Mouse (Mus musculus): ENCODE results near the gene Ric3. TPM values are rescaled to one million over a fixed set of nuclear protein-coding genes. Genes with fewer than 3 reads are reported as not detected.

Gene Ric3
- total RNA-seq, 2 experiments from 2014 or later, result 0.33 TPM; not detected in 1

DNA sequence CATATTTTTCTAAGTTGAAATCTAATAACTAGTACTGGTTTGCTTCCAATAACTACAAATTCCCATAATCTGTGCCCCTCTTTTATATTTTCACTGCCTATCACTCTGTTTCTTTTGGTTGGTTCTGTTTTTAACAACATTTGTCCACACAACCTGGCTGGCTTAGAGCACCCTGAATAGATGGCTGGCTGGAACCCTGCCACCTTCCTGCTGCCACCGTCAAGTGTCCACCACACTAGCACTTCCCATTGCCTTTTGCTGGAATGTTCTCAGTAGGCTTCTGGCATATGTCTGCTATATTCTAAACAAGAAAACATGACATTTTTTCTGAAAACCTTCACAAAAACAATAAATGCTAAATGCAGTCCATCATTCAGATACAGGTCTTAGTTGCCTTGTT lies 32.3 kb downstream of the Ric3 start:
- no peak for ATAC-seq (ENCODE audit: poor library complexity, severe bottlenecking)

DNA sequence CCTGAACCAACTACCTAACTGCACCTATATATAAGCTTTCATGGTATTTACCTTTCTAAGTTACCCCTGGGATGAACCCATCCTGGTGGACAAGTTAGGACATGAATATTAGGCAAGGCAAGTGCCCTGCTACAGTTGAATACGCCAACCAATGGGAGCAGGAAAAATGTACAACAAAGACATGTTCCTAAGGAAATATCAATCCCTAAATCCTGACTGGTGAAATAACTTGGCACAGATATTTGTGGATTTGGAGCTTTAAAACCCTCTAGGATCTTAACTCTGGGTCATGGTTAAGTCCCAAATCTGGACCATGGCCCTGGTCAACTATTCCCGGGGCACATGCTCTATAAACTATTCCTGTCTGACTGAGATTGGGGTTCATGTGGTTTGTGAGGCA lies 37.3 kb downstream of the Ric3 start:
- no peak for ATAC-seq (ENCODE audit: poor library complexity, severe bottlenecking)

DNA sequence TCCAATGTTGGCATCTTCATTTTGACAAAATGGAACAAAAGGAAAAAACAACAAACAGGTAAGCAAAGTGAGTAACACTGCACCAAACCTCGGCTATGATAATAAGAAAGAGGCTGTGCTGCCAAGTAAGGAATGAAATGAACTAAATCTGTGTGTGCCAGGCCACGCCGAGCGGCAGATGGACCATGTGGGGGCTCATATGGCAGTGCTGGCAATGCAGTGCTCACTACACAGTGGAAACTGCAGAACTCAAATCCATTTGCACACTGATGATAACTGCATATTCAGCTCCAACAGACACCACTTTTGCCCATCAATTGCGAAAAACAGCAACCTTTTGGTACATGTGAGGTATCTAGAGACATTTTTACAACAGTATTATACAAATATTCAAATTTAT lies 43.7 kb downstream of the Ric3 start:
- no peak for ATAC-seq (ENCODE audit: poor library complexity, severe bottlenecking)

DNA sequence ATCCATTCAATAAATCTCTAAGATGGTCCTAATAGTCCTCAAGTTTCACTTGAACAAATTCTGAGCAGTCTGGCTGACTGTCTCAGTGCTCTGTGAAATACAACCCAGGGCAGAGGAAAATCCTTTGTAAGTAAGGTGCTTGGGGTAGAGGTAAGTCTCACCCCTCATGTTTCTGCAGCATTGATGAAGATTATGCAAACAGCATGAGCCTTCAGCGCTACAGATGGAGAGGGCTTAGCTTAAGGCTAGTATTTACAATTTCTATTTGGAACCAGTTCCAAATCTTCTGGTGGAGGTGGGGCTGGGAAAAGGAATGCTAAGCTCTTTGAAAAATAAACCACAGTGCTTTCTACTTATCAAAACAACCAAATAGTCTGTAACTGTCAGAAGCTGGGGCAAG lies 44.1 kb downstream of the Ric3 start:
- ATAC-seq (ENCODE audit: poor library complexity, severe bottlenecking), result no peak

DNA sequence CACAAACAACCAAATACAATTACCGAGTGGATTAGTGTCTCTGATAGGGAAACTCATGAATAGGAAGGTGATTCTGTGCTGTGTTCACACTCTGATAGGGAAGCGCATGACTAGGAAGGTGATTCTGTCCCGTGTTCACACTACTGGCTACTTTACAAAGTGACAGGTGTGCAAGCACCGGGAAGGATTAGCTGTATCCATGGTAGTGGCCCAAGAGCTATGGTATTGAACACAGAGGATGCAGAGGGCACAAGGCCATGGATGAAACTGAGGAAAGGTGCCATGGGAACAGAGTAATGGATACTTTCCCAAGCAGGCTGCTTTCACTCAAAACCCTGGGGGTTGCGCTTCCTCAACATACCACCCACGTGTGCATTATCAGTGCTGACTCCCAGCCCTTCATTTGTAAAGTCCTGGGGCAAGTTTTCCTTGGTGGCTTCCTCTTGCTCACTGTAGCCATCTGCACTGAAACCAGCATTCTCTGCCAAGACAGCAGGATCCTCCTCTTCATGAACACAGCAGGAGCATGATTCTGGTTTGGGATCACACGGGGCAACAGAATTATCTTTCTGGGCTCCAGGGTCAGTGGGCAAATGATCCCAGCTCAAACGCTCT lies 44.9 kb downstream of the Ric3 start:
- ATAC-seq (ENCODE audit: poor library complexity, severe bottlenecking), result no peak

DNA sequence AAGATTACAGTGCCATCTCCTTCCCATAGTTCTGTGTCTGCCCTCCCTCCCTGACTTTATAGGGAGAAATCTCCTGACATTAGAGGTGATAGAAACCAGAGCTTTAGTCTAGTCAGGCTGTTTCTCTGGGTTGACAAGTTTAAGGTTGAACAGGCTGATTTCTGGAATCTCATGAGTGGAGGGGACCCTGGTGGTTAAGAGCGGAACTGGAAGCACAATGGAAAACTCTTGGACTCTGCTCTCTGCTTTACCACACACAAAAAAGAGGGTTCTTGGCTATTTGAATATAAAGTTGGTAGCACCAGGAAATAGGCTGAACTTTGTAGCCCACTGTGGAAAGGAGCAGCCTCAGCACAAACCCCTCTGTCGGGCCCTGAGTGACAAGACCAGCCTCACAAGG lies 51.1 kb downstream of the Ric3 start:
- no peak for ATAC-seq (ENCODE audit: poor library complexity, severe bottlenecking)

DNA sequence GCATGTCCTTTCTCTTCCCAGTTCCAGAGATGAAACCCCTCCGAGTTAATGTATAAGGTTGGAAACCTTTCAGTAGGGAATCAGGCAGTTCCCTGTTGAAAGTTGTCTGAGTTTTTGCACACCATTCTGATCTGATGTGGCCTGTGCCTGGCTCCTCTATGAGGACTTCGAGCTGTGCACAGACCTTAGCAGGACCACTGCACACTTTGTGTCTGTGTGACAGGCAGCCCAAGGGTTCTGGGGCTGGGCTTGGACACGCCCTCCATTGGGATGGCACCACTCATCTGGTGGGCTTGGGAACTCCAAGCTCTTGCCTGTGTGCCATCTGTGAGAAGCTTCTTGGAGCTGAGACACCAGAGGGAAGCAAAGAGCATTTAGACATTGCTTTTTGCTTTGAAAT lies 51.8 kb downstream of the Ric3 start:
- no peak for ATAC-seq (ENCODE audit: poor library complexity, severe bottlenecking)

DNA sequence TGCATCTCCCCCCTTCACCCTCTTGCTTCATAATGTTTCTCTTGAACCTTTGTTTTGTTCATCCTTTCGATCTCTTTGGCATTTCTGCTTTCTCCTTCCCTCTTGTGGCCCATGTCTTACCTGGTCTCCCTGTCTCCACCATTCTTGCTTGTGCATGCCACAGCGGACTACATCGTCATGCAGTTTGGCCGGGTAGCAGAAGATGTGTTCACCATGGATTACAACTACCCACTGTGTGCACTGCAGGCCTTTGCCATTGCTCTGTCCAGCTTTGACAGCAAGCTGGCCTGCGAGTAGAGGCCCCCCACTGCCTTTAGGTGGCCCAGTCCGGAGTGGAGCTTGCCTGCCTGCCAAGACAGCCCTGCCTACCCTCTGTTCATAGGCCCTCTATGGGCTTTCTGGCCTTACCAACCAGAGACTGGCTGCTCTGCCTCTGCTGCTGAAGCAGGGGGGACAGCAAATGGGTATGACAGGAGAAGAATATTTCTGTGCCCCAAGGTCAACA lies 53.1 kb downstream of the Ric3 start:
- no peak for ATAC-seq (ENCODE audit: poor library complexity, severe bottlenecking)

DNA sequence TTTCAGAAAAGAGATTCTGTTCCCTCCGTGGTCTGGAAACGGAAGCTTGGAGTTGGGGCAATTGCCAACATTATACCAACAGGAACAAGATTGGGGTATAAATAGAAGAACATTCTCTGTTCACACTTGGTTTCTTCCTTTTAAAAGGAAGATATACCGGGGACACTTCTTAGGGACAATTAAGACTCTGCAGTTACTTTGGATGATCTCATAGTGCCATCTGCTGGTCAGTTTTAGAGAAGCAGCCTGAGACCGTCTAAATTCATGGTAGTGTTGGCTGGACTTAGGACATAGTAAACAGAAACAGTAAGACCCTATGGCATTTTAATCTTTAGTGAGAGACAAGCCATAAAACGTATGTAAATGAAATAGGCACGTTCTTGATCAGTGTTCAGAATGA lies 54.9 kb downstream of the Ric3 start:
- peak; percentile 76 for ATAC-seq (ENCODE audit: poor library complexity, severe bottlenecking)

DNA sequence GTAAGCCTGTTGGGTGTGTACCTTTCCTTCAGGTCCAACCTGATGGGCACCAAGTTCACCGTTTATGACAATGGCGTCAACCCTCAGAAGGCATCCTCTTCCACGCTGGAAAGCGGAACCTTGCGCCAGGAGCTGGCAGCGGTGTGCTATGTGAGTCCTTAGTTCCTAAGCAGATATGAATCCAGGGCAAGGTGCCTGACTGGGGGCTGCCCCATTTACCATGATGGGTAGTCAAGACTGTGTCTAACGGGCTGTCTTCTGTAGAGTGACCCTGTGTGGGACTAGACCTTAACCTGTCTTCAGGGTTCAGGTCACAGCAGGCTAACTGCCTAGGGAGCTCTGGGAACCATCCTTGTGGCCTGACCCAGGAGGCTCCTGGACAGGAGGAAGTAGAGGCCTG lies 55.4 kb downstream of the Ric3 start:
- ATAC-seq (ENCODE audit: poor library complexity, severe bottlenecking), result 0 out of 2 replicates have a peak, but pooled peaks have one; percentile 6

DNA sequence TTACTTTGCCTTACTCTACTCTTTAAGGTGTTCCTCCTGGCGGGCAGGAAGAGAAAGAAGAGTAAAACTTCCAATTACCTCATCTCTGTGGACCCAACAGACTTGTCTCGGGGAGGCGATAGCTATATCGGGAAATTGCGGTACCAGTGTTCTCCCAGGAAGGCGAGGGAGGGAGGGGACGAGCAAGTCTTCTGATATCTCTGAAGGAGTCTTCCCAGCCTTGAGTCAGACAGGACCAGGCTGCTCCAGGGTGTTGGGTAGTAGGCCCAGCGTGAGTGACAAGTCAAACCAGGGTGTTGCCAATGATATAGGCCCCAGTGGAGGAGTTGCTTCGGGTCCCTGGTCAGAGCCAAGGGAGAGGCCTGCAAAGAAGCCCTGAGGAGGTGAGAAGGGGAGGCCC lies 56.2 kb downstream of the Ric3 start:
- ATAC-seq (ENCODE audit: poor library complexity, severe bottlenecking), result no peak

DNA sequence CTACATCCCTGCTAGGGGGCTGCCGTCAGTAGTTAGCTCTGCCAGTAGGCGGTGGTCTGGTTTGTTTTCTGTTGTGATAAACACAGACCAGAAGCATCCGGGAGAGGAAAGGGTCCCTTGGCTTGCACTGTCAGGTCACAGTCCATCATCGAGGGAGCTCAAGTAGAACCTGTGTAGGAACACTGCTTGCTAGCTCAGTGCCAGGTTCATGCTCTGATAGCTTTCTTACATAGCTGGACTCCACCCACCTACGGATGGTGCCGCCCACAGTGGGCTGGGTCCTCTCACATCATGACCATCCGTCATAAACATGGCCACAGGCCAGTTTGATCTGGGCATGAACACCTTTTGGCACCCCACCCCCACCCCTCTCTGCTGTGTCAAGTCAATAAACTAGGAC lies 57.4 kb downstream of the Ric3 start:
- ATAC-seq (ENCODE audit: poor library complexity, severe bottlenecking), result no peak

DNA sequence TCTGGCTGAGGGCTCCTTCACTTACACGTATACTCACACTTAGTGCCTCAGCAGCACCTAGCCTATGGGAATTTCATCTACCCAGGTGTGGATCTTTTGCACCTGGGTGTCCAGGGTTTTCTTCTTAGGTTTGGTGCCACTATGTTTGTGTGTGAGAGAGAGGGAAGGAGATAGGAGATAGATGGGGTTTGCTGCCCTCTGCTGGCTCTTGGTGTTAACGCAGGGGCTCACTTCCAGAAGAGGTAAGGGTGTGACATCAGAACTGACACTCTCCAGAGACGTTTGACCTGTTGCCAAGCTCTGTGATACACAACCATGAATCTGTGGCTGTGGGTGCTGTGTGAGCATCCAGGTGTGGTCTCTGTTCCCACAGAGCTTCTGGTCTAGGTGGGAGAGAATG lies 61.7 kb downstream of the Ric3 start:
- peak; percentile 83 for ATAC-seq (ENCODE audit: poor library complexity, severe bottlenecking)

DNA sequence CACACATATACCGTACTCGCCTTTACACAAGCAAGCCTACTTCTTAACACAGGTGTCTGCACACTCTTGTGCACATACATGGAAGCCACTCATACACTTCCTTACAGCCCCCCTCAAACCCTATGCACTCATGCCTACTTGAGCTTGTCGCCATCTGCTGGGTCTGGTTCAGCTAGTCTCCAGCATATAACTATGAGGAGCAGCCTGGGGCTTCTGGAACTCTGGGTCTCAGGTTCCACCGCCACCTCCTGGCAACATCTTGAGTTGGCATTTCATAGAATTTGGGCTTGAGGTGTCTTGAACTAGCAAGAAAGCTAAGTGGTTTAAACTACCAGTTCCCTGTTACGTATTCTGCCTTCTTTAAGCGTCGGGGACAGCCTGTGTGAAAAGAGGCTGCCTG lies 63.9 kb downstream of the Ric3 start:
- no peak for ATAC-seq (ENCODE audit: poor library complexity, severe bottlenecking)

DNA sequence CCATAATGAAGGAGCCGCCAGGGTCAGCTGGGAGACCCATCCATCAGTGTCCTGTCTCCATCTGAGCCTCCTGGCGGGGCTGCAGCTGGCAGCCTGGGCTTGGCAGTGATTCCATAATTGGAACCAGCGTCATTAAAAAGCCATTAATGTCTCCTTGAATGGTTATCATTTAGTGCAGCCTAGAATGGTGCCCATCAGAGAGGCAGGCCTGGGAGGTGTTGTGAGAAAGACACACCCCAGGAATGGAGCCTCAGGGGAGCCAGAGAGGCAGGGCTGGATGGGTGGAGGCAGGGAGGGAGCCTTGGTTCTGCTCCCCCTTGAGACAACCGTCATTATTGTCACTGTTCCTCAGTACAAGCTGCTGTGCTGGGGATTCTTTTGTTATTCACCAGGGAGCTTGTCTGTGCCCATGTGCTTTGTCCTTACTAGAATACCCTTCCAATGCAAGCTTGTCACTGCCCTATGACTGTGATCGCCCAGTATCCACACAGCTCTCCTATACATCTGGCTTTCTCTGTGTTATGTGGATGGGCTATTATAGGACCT lies 66.7 kb downstream of the Ric3 start:
- ATAC-seq (ENCODE audit: poor library complexity, severe bottlenecking), result no peak

DNA sequence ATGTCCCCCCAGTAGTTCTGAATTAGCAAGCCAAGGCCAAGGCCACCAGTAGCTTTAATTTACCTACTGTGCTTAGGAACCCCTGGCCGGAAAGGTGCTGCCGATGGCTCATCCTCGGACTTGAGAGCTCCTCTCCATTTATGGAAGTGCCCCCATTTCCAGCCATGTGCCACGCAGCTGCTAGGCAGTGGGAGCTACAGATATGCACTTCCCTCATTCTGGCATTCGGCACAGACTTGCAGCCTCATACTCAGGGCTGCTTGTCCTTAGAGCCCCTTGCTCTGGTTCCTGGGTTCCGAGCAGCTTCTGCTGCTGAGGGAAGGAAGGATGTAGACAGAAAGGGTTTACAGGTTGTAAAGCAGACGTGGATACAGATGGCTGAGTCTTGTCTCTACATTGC lies 68.3 kb downstream of the Ric3 start:
- no peak for ATAC-seq (ENCODE audit: poor library complexity, severe bottlenecking)

DNA sequence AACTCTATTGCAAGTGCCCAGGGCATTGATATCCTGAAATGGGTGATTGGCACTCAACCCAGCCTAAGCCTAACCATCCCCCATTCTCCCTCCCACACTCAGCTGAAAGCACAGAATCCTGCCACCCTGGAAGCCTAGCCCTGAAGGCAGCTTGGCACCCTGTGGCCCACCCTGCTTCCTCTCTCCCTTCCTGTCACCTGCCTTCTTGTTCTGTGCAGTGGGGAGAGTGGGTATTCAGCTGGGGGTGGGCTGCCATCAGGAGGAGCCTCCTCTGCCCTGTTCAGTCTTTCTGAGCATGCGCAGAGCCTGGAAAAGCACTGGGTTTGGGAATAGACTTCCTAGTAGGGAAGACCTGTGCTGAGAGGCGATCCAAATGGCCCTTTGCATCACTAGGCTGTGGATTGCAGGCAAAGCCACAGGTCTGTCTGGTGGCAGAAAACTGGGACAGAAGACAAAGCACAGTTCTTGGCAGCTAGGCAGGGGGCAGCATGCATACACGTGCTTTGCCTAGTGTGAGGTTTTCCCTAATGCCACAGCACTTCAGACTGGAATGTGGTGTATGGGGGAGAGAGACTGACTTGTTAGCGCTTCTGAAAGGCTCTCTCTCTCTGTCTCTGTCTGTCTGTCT lies 70.0 kb downstream of the Ric3 start:
- no peak for ATAC-seq (ENCODE audit: poor library complexity, severe bottlenecking)

DNA sequence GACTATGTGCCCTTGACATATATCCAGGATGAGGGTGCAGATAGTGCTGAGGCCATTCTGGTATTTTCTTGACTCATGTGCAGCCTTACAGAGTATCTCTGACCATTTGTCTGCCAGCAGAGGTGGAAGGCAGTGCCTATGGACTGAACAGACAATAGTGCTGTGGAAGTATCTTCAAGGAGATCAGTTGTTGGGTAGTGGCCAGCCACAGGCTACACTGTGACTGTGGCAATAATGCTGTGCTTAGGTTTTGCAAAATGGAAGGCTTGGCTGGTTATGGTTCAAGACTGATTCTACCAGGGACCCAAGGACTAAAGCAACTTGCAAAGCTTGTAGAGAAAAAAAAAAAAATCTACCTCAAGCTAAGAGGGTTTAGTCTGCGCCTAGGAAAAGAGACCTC lies 70.6 kb downstream of the Ric3 start:
- no peak for ATAC-seq (ENCODE audit: poor library complexity, severe bottlenecking)

DNA sequence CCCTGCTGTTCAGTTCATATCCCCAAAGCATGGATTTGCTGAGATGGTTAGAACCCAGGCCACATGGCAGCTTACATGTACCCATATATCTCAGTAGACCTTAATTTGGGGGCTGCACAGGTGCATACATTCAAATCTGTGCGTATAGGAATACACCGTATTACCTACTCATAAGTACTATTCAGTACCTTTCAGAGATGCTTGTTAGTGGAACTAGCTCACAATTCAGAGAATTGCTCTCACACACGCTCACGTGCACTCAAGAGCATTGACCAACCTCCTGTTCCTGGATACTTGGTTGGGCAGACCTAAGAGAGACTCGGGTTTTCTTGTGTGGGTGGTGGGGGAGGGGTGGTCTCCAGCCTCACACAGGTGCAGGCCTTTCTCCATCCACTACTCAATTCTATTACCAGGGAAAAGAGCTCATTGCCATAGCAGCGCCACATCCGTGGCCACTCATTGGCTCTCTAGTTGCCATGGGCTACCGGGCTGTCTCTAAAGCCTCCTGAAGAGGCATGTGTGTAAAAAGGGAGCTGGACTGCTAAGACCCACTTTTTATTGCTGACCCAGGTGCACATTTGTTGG lies 71.4 kb downstream of the Ric3 start:
- no peak for ATAC-seq (ENCODE audit: poor library complexity, severe bottlenecking)

DNA sequence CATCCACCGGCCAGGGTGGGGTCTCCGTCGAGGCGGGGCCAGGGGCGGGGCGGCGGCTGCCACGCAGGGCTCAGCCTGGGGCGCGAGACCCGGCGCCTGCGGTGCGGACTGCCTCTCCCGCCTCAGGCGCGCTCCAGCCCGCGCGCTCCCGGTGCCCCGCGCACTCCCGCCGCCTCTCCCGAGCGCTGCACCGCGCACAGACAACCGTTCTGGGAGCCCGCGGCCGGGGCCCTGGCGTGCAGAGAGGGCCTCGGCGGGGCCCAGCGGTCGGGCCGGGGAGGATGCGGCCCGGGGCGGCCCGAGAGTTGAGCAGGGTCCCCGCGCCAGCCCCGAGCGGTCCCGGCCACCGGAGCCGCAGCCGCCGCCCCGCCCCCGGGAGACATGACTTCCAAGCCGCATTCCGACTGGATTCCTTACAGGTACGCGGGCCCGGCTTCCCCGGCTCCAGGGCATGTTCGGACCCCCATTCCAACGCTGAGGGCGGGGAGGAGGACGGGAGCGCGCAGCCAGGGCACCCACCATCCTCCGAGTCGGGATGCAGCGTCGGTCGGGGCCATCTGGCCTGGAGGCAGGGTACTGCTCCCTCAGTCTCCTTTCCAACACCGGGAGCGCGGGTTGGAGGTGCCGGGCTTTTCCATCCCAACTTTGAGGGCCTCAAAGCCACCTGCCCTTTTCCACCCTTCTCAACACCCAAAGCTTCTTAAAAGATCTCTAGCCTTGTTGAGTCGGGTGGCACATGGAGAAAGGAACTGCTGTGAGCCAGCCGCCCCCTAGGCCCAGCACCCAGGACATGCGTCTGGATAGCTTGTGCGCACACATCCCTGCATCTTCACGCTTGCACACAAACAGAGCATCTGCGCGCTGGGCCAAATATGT lies 72.2 kb downstream of the Ric3 start:
- no peak for ATAC-seq (ENCODE audit: poor library complexity, severe bottlenecking)

DNA sequence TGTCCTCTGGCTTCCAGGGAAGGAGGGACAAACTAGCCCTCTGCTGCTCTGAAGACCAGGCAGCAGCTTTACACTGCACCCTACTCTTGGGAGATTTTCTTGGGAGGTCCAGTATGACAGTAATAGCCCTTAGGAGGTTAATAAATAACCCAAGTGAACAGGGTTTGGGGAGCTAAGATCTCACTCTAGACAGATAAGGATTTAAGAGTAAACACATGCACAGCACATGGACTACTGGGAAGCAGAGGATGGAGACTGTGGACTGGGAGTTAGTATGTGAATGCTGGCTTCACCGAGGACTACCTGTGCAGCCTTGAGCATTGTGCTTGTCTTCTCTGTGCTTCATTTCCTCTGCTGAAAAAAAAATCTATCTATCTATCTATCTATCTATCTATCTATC lies 73.9 kb downstream of the Ric3 start:
- no peak for ATAC-seq (ENCODE audit: poor library complexity, severe bottlenecking)

Measured in megakaryocyte, adult 5-6 weeks (primary cell).